Mouse (Mus musculus) left cerebral cortex, postnatal 36 days (tissue): ENCODE data around the gene Vps9d1. TPM values are rescaled to one million over a fixed set of nuclear protein-coding genes. Genes with fewer than 3 reads are reported as not detected.
"Not testable (repeated sequence)": the region's sequence is repeated elsewhere in the genome, so short reads cannot be mapped to it uniquely, and the experiment has no call there.

Experiments
- DNase-seq, 2 experiments: peaks; one replicate each; pipeline ENCODE4 v3.0.0; 2021 to 2022; ENCODE audit warnings: low spot score in 2 of 2, mixed read lengths in 1 of 2
- intact Hi-C: fragments of 180-260 bp; cut with DNase I; formaldehyde crosslinking; loops from one replicate; pipeline ENCODE4 v1.15.1; 2025
- total RNA-seq, 2 experiments: library from RNA; stranded (reverse); gene quantifications; 2 replicates each; pipeline ENCODE4 v1.2.3; 2021

The Vps9d1 gene
- total RNA-seq, 2 experiments from 2014 or later: 56.1 to 67.6 TPM

DNA sequence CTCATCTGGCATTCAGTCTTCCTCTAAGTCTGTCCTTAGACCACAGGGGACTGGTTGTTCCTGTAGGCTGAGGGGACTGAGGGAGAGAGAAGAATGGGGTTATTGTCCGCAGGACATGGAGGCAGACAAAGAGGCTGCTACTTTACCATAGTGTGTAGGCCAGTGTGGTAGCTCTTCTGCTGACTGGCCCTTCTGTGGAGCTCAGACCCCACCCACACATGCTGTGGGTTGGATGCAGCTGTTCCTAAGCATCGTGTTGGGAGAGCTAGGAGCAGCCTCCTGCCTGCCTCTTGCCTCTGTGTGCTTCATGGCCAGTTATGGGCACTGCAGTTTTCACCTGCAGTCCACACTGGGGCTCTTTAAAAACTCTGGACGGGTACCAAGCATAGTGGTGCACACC is 3.0 kb upstream of the Vps9d1 start:
- DNase-seq: peak; percentile 35 to 44
- intact Hi-C loops: no loop called here

DNA sequence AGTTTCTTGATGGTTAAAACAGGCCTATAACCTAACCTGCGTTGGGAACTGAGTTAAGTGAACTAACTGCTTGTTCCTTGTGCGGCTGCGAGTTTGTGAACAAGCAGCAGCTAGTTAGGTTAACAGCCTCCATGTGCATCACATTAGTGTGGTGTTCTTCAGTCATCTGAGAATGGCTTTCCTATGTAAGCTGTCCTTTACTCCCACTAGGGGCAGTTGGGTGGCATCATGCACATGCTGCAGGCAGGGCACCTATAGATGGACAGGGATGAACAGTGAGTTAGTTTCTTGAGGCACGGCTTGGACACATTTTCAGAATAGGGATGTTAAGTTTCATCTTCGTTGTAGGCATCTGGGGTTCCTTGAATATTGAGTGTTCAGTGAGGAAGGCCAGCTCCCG is 1.0 kb upstream of the Vps9d1 start:
- intact Hi-C loops: no loop called here
- DNase-seq: no peak

DNA sequence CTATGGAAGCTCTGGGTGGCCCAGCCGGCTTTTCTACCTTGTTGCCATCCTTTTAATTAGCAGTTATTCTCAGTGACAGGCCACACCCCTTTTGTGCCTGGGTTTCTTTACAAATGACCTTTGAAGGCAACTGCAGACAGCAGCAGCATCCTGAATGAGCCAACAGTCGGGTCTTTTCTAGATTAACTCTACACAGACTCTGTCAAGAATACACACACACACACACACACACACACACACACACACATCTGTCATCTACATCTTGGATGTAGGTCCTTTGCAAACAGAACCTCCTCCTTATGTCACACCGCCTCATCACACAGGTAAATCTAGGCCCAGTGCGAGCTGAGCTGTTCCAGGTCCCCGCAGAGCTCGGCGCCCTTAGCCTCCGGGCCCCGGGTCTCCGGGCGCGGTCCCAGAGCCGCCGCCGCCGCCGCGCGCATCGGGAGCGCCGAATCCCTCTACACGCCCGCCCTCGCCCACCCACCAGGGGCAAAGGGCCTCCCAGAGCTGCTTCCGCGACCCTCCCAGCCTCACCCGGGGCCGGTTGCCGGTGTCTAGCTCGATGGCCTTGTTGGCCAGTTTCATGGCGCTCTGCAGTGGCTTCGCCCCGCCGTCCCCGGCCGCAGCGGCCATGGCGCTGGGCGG is 573 bp downstream of the Vps9d1 start:
- intact Hi-C loops: no loop called here

DNA sequence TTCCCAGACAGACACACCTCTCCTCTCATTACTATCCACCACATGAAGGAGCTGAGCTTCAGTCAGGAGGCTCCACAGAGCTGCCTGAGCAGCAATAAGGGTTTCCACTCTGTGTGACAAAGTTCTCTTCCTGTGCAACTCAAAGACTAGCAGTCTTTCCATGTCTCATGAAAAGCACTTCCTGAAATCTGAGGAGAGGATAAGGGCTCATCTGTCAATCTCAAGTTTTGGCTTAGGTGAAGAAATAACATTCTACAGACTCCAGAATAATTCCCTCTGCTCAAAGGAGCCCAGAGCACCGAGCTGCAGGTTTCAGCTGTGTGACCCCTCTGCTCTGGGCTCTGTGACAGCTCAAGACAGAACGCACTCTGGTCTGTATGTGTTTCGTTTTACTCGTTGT is 1.2 kb downstream of the Vps9d1 start:
- DNase-seq: no peak
- intact Hi-C loops: no loop called here

More for the DNA sequence above, 573 bp downstream of the Vps9d1 start:
- no peak for DNase-seq

DNA sequence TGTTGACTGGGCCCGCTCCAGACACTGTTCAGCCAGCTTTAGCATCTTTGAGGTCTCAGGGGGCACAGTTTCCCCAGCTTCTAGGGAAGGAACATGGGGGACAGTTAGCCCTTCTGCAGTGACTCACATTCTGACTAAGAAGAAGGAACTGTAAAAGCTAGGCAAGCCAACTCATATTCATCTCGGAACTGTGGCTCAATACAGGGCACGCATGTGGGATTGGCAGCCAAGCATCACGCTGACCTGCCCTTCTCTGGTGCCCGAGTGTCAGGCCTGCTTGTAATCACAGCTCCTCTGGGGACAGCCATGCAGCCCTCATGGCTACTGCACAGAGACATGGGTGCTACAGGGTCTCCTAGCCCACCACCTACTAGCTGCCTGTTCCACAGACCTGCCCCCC is 3.2 kb downstream of the Vps9d1 start:
- intact Hi-C loops: no loop called here
- no peak for DNase-seq

DNA sequence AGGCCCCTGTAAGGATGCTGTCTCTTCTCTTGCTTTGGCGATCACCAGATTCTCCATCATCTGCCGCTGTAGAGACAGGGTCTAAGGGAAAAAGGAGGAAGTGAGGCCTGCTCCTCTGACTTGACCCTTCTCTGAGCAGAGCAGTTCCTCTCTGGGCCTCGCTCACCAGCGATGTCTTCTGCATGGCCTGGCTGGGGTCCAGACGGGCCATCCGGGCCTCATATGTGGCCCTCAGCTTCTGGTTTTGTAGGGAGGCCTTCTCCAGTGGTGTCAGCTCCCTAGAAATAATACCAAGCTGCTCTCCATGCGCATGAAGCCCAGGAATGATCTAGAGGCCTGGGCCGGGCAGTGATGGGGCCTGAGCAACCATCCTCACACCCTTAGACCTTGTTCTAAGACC is 5.6 kb downstream of the Vps9d1 start:
- intact Hi-C loops: no loop called here
- DNase-seq: no peak

DNA sequence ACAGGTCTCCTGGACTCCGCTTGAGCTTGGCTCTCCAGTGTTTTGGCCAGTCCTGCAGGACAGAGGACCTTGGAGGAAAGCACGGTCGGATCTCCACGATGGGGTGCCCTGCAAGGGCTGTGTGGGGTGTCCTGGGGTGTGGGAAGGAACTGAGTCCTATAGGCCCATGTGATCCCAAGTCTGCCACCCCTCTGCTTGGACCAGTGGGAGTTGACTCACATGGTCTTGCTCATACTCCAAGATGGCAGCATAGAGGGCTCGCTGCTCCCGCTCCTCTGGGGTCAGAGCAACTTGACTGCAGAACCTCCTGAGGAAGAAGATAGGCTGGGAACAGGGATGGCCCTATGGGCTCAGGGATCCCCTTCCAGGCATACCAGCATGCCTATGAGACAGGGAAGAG is 6.4 kb downstream of the Vps9d1 start:
- DNase-seq: no peak
- intact Hi-C loops: no loop called here

DNA sequence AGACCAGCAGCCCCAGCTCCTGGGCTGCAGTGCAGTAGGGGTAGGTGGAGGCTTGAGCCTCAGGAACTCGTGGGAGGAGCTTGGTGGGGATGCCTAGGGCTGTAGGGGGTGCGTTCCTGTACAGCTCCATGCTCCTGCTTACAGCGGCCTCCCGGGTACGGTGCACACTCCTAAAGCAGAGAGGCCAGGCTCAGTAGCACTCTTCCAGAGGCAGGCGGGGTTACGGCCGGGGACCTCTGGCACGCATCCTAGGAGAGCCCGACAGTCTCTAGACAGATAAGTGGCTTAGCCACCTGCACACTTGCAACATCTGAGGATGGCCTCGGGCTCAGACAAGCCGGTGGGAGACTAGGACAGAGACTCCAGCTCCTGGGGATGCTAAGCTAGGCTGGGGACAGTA is 8.6 kb downstream of the Vps9d1 start:
- no peak for DNase-seq
- intact Hi-C loops: no loop called here

DNA sequence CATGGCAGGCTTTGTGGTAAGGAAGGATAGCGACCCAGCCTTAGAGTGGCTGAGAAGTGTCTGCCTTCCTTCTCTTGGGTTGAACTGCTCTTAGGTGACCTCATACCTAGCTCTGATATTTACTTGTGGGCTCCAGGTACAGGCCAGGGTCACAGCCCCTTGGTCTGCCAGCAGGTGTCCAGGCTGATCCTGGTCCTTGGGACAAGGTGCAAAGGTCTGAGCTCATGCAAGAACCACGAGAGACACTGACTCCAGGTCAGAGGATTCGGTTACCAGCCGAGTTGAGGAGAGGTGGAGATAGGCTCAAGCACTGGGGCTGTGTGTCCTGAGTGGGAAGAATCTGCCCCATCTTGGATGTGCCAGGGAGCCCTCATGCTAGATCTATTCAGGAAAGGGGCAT is 9.8 kb downstream of the Vps9d1 start:
- DNase-seq: no peak
- intact Hi-C loops: no loop called here

DNA sequence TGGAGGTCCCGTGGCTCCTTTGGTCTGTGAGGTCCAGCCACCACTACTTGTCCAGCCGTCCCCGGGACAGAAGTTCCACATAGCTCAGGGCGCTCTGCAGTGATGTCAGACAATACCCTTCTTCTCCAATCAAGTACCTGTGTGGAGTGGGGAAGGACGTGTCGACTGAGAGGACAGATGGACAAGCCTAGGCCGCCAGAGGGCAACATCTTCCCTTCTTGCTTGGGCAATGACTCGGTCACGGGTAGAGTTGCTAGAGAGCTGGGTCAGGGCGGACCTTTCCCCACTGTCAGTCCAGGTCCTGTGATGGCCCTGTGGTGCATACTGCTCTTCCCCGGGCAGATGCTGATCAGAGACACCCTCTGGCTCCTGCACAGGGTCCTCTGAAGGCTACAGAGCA is 11.1 kb downstream of the Vps9d1 start:
- intact Hi-C loops: no loop called here
- DNase-seq: no peak

DNA sequence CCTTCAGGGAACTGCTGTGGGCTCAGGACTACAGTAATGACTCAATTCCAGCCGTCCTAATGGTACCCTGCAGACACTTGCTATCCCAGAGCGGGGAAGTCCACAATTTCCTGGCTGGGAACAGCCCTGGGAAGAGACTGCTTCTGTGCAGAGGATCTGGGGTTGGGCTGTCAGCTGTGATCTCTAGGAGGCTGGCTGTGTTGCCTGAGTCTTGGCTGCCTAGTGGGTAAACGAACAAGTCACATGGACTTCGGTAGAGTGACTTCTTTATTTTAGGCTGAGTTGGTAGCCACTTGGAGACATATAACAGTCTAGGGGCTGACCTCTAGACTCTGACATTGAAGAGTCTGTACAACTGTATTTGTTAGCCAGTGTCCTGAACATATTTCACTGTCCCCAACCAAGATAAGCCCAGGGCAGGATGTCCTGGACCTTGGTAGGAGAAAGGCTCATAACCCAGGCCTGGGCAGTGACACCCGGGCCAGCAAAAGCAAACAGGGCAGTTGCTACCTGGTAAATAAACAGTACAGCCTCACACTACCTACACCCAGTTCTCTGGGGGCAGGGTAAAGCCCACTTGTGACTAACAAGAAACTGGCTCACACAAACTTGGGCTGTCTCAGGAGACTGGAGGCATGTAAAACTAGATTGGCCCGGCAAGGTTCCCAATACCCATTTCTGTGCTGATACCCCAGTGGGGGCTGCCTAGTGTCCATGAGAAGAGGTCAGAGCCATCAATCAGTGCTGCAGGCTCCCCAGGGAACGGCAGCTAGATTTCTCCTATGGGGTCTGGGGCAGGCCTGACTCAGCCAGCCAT is 11.8 kb downstream of the Vps9d1 start:
- intact Hi-C loops: no loop called here
- no peak for DNase-seq

DNA sequence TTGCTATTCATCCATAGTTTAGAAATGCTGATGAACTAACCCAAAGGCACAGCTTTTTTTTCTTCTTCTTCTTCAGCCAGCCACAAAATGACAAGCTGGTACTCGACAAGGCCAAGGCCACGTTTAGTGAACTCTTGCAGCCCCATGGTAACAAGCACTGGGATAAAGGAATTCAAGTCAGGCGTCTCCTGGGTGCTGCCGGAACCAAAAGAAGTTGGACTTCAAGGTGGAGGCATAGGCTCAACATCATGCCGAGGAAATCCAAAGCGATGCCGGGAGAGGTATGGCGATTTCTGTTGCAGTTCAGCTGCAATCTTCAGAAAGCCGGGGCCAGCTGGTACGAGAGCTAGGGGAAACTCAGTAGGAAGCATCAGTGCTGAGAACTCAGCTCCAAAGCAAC is 14.8 kb downstream of the Vps9d1 start:
- no peak for DNase-seq
- intact Hi-C loops: no loop called here

DNA sequence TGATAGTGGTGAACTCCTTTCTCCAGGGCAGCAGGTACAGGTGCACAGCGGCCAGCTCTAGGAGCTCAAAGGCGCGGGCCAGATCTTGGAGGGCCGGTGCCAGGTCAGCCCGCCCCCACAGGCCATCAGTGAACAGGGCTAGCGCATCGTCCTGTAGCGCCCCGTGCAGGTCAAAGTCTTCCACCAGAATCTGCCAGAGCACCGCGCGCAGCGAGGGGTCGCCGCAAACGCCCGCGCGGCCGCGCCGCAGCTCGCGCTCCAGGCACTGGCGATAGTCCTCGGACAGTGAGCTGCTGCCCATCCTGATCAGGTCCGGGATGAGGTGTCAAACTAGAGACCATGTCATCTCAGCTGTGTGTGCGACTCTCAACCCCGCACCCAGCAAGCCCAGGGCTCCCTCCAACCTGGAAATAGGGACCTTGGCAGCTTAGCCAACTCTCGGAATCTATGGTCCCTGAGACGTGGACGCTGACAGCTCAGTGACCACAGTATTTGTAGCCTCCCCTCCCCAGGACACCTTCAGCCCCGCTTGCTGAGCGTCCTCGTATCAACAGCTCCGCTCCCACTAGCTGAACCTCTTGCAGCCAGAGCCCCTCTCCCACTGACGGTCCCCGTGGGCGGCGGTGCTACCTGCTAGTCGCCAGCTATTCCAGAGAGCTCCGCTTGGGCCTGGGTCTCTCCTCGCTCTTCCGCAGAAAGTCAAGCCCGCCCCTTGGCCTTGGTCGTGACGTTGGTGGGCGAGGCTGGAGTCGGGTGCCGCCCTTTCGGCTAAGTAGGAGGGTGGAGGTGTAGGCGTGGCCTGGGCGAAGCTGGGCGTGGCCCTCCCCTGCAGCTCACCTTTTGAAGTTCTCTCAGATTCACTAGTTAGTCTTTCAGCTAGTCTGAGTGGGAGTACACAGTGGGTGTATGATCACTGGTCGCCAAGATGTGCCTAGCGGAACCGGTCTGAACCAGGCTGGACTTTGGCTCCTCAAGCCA is 18.3 kb downstream of the Vps9d1 start, which contains the start of gene Spata2l:
TSS of gene Spata2l (minus strand) at position 714 of the 978 bp plus-strand sequence.
- intact Hi-C loops: no loop called here
- peak; percentile 84 to 85 for DNase-seq

DNA sequence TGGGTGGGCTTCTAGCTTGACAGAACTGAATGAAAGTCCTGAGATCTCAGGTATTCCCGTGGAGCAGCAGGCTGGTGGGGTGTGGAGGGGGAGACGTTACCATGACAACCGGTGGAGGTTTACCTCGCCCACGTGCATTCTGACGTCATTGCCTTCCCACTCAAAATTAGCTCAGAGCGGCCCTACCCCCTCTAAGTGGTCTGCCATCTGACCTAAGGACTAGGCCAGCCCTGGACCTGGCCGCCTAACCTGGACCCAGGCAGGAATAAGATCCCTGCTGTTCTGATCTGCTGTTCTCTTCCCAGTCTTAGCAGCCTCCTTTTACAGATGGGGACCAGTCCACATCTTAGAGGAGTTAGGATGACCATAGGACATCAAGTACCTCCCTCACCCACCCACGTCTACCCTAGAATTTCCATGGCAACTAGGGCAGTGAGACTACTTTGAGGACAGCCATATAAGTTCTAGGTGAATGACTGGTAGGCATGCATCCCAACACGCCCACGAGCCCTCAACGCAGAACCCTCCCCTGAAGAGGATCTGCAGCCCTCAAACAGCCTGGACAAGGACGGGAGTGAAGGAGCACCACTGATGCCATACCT is 19.1 kb downstream of the Vps9d1 start:
- intact Hi-C loops: no loop called here
- peak; percentile 85 to 86 for DNase-seq

DNA sequence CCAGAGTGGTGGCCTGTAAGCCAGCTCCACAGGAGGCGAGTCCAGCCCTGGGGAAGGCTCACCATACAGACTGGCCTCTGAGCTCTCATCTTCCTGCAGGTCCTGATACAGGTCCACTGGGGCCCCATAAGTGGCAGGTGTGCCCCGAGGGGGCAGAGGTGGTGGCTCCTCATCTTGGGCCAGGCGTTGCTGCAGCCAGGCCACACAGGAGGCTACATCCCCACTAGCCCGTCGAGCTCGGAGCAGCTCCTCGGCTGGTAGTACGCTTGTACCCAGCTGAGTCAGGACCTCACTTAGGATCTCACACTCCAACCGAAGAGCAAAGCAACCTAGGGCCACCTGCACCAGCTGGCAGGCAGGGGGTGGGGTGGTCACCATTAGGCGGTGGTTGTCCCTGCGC is 20.4 kb downstream of the Vps9d1 start:
- intact Hi-C loops: no loop called here
- DNase-seq: peak; percentile 30 to 35

DNA sequence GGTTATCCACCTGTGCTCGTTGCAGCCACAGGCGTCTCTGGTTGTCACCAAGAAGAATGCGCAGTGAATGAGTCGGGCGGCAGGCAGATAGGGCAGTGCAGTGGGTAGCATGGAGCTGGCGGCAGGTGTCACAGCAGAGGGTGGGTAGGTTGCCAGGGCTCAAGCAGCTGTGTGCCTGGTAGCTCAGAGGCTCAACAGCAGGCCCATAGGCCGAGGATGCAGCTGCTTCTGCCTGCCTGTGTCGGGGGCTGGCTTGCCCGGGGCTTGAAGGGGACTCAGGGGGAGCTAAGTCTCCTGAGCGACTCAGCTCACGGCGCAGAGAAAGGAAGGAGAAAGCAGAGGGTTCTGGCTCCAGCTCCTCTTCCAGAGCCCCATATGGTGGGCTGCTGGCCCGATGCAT is 20.8 kb downstream of the Vps9d1 start:
- intact Hi-C loops: no loop called here
- peak; percentile 39 to 48 for DNase-seq

DNA sequence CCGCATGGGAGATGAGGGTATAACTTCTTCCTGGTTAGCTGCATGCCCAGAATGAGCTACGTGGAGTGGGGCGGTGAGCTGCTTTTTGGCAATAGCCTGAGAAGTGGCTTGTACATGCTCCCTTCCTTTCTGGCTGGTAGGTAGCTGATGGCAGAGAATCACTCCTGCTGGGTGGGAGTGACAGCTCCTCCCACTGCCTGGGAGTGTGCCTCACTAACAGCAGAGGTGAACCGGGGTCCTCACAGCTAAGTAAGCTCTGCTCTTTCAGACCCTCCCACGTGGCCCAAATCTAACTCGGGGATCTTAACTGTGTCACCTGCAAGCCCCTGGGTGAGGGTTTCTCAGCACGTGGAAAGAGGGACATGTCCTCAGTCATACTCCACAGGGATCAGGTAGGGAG is 21.6 kb downstream of the Vps9d1 start:
- intact Hi-C loops: no loop called here
- peak; percentile 40 to 62 for DNase-seq

DNA sequence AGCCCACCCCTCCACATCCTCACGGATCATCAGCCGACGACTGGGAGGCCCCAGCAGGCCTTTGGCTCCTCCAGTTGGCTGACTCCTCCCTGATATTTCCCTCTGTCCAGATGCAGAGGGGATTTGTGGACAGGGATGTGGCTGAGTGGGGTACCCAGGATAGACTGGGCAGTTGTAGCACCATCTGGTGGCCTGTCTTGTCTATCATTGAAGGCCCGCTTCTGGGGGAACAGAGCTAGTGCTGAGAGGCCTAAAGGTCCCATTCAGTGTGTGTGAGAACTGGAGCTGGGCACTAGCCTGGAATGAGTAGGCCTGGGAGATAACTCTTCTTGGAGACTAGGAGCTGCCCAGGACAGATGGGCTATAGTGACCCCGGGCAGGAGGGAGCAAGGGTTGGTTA is 22.4 kb downstream of the Vps9d1 start:
- intact Hi-C loops: no loop called here
- peak; percentile 35 to 37 for DNase-seq

DNA sequence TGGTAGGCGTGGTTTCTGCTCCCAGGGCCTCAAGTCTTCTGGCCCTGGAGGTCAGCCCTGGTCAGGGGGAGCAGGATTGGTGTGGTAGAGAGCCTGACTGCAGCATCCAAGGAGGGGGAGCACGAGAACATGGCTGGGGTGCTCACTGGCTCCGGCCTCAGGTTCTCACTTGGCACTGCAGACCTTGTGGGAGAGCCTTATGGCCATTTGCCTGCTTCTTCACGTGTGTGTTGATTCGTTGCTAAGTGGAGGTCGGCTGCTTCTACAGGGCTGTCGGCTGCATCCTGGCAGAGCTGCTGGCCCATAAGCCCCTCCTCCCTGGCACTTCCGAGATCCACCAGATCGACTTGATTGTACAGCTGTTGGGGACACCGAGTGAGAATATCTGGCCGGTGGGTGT is 23.8 kb downstream of the Vps9d1 start:
- DNase-seq, intact Hi-C loops: not testable (repeated sequence)

DNA sequence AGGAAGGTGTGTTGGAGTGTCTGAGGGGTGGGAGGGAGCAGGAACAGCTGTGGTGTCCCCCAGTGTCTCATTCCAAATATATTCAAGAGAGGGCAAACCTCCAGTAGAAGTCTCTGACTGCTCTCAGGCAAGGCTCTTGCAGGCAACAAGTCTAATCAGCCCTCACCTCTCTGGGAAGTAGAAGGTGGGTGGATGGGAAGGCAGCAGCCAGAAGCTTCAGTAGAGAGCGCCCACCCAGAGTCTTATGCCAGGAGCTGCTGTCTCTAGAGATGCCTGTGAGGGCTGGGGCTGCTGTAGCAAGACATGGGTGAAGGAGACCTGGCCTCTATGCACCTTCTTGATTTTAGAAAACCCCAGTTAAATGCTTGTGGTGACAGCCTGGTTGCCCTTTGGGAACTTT is 25.7 kb downstream of the Vps9d1 start:
- intact Hi-C loops: no loop called here
- peak in 1 of 2 experiments; percentile 35 for DNase-seq
